Mouse (Mus musculus) forebrain, embryonic 10.5 days (tissue): Measurements from ENCODE around the gene Itpr3. TPM values are rescaled to one million over a fixed set of nuclear protein-coding genes. Genes with fewer than 3 reads are reported as not detected.
A peak's percentile ranks its signal among the peaks of the same experiment; 100 is the strongest.

Experiments used
- DNase-seq: peaks from one replicate; pipeline ENCODE4 v3.0.0-alpha.2; 2017; ENCODE audit warnings: low spot score; ENCODE audit errors: extremely low spot score
- H3K27ac ChIP-seq: fragments of 300-500 bp; sonication (generic); 2 replicates; pipeline ENCODE4 v1.5.1; 2016; ENCODE audit warnings: mild to moderate bottlenecking
- H3K27me3 ChIP-seq: fragments of 300-500 bp; sonication (generic); 2 replicates; pipeline ENCODE4 v1.6.1; 2016; ENCODE audit warnings: mild to moderate bottlenecking; ENCODE audit not compliant: poor library complexity, severe bottlenecking
- H3K36me3 ChIP-seq: fragments of 300-500 bp; sonication (generic); replicated peaks from 2 replicates; pipeline ENCODE4 v1.6.1; 2016; ENCODE audit warnings: mild to moderate bottlenecking, moderate library complexity
- H3K4me1 ChIP-seq: fragments of 300-500 bp; sonication (generic); 2 replicates; pipeline ENCODE4 v1.6.1; 2016
- H3K4me3 ChIP-seq: fragments of 300-500 bp; sonication (generic); 2 replicates; pipeline ENCODE4 v1.5.1; 2016; ENCODE audit warnings: mild to moderate bottlenecking, moderate library complexity
- H3K9me3 ChIP-seq: fragments of 300-500 bp; sonication (generic); 2 replicates; pipeline ENCODE4 v1.6.1; 2016; ENCODE audit warnings: mild to moderate bottlenecking, moderate library complexity
- WGBS: fragments of 180-500 bp; shearing (Covaris S2); methylation state at CpG from one replicate; pipeline ENCODE4 v1.1.7; 2016; 5-methylcytosine and 5-hydroxymethylcytosine counted together
- polyA plus RNA-seq: library from polyadenylated mRNA; unstranded; fragments of >200 nt; fragmentation: Nextera tagmentation; extraction: Ambion mirVana; gene quantifications from 2 replicates; pipeline ENCODE4 v1.2.1, GENCODE M21; 2016

Itpr3 gene
- polyA plus RNA-seq, 1 experiment from 2014 or later = 1.6 TPM

GRCm38 (mm10) chr17:27110072-27110471 lies 53.0 kb downstream of the Itpr3 start:
- H3K4me1 ChIP-seq = peaks cover 6% of the 10 kb centered on the region
- no peak overlapping the region for H3K27ac ChIP-seq
- H3K36me3 ChIP-seq = no peaks in the 10 kb centered on the region
- no peaks in the 10 kb centered on the region for H3K9me3 ChIP-seq
- H3K4me3 ChIP-seq = no peak overlapping the region
- no peak for DNase-seq
- WGBS = 91% methylated on average over 7 of the region's 7 CpGs
- H3K27me3 ChIP-seq = no peaks in the 10 kb centered on the region

GRCm38 (mm10) chr17:27118676-27119539 lies 61.8 kb downstream of the Itpr3 start:
- H3K36me3 ChIP-seq = peaks cover 38% of the 10 kb centered on the region
- no peak overlapping the region for H3K27ac ChIP-seq
- no peak overlapping the region for H3K4me3 ChIP-seq
- H3K9me3 ChIP-seq = peaks cover 6% of the 10 kb centered on the region; the same call in 1 of the 2 replicates
- WGBS = 92% methylated on average over 25 of the region's 25 CpGs
- DNase-seq = no peak
- peaks cover 36% of the 10 kb centered on the region for H3K4me1 ChIP-seq
- H3K27me3 ChIP-seq = 0 out of 2 replicates have a peak, but pooled peaks cover 16% of the 10 kb centered on the region

GRCm38 (mm10) chr17:27119540-27119895 lies 62.4 kb downstream of the Itpr3 start:
- H3K36me3 ChIP-seq = peaks cover 44% of the 10 kb centered on the region
- no peak for DNase-seq
- peaks cover 39% of the 10 kb centered on the region for H3K4me1 ChIP-seq
- H3K27ac ChIP-seq = no peak overlapping the region; the same call in 1 of the 2 replicates
- H3K27me3 ChIP-seq = 0 out of 2 replicates have a peak, but pooled peaks cover 16% of the 10 kb centered on the region
- H3K9me3 ChIP-seq = peaks cover 6% of the 10 kb centered on the region; the same call in 1 of the 2 replicates
- 65% methylated on average over 4 of the region's 4 CpGs for WGBS
- no peak overlapping the region for H3K4me3 ChIP-seq

- WGBS = 65% methylated on average over 8 of the region's 8 CpGs
- peaks cover 6% of the 10 kb centered on the region; the same call in 1 of the 2 replicates for H3K9me3 ChIP-seq
- peaks cover 40% of the 10 kb centered on the region for H3K4me1 ChIP-seq
- DNase-seq = no peak
- H3K36me3 ChIP-seq = peaks cover 48% of the 10 kb centered on the region
- H3K4me3 ChIP-seq = no peak overlapping the region
- 0 out of 2 replicates have a peak, but pooled peaks cover 16% of the 10 kb centered on the region for H3K27me3 ChIP-seq
- H3K27ac ChIP-seq = no peak overlapping the region; the same call in none of the 2 replicates
Measured at GRCm38 (mm10) chr17:27119954-27120353, 62.9 kb downstream of the Itpr3 start.

GRCm38 (mm10) chr17:27120561-27121024 lies 63.5 kb downstream of the Itpr3 start:
- peaks cover 52% of the 10 kb centered on the region for H3K36me3 ChIP-seq
- peaks cover 6% of the 10 kb centered on the region; the same call in 1 of the 2 replicates for H3K9me3 ChIP-seq
- 0 out of 2 replicates have a peak, but pooled peaks cover 16% of the 10 kb centered on the region for H3K27me3 ChIP-seq
- peak overlapping the region; percentile 11; the same call in 1 of the 2 replicates for H3K4me3 ChIP-seq
- peaks cover 38% of the 10 kb centered on the region for H3K4me1 ChIP-seq
- peak; percentile 77 for DNase-seq
- H3K27ac ChIP-seq = peak overlapping the region; percentile 1; the same call in 1 of the 2 replicates
- 6% methylated on average over 18 of the region's 18 CpGs for WGBS

- Histone ChIP-seq H3K9me3 (peaks cover 6% of the 10 kb centered on the region; the same call in 1 of the 2 replicates), H3K36me3 (peaks cover 57% of the 10 kb centered on the region), H3K4me1 (peaks cover 38% of the 10 kb centered on the region), H3K27ac (peak overlapping the region; percentile 1; the same call in 1 of the 2 replicates), H3K27me3 (0 out of 2 replicates have a peak, but pooled peaks cover 16% of the 10 kb centered on the region), H3K4me3 (no peak overlapping the region)
- WGBS = 40% methylated on average over 14 of the region's 14 CpGs
- no peak for DNase-seq
Measured at GRCm38 (mm10) chr17:27121266-27121665, 64.2 kb downstream of the Itpr3 start.

- 72% methylated on average over 7 of the region's 7 CpGs for WGBS
- Histone ChIP-seq H3K36me3 (peaks cover 57% of the 10 kb centered on the region), H3K9me3 (peaks cover 6% of the 10 kb centered on the region; the same call in 1 of the 2 replicates), H3K4me1 (peaks cover 39% of the 10 kb centered on the region), H3K27ac (no peak overlapping the region), H3K4me3 (no peak overlapping the region), H3K27me3 (0 out of 2 replicates have a peak, but pooled peaks cover 16% of the 10 kb centered on the region)
- no peak for DNase-seq
Measured at GRCm38 (mm10) chr17:27121781-27122180, 64.7 kb downstream of the Itpr3 start.

GRCm38 (mm10) chr17:27122701-27123100 lies 65.6 kb downstream of the Itpr3 start:
- WGBS = 92% methylated on average over 11 of the region's 11 CpGs
- Histone ChIP-seq H3K9me3 (peaks cover 4% of the 10 kb centered on the region; the same call in 1 of the 2 replicates), H3K36me3 (peaks cover 62% of the 10 kb centered on the region)

GRCm38 (mm10) chr17:27123103-27123502 lies 66.0 kb downstream of the Itpr3 start:
- peaks cover 48% of the 10 kb centered on the region for H3K4me1 ChIP-seq
- H3K27ac ChIP-seq = no peak overlapping the region
- no peaks in the 10 kb centered on the region for H3K9me3 ChIP-seq
- peaks cover 60% of the 10 kb centered on the region for H3K36me3 ChIP-seq
- no peak overlapping the region for H3K4me3 ChIP-seq
- 0 out of 2 replicates have a peak, but pooled peaks cover 16% of the 10 kb centered on the region for H3K27me3 ChIP-seq
- WGBS = 84% methylated on average over 2 of the region's 2 CpGs
- no peak for DNase-seq

More at GRCm38 (mm10) chr17:27122701-27123100, 65.6 kb downstream of the Itpr3 start:
- Histone ChIP-seq H3K27me3 (0 out of 2 replicates have a peak, but pooled peaks cover 16% of the 10 kb centered on the region), H3K4me1 (peaks cover 46% of the 10 kb centered on the region), H3K27ac (no peak overlapping the region), H3K4me3 (no peak overlapping the region)
- no peak for DNase-seq

GRCm38 (mm10) chr17:27123813-27124375 lies 66.8 kb downstream of the Itpr3 start:
- WGBS = 83% methylated on average over 7 of the region's 7 CpGs
- H3K4me1 ChIP-seq = peaks cover 47% of the 10 kb centered on the region
- no peak for DNase-seq
- H3K36me3 ChIP-seq = peaks cover 63% of the 10 kb centered on the region
- H3K27ac ChIP-seq = 0 out of 2 replicates have a peak overlapping the region, but pooled peaks have one; percentile 1
- H3K27me3 ChIP-seq = 0 out of 2 replicates have a peak, but pooled peaks cover 16% of the 10 kb centered on the region
- no peaks in the 10 kb centered on the region for H3K9me3 ChIP-seq
- no peak overlapping the region for H3K4me3 ChIP-seq

- Histone ChIP-seq H3K4me1 (peaks cover 43% of the 10 kb centered on the region), H3K9me3 (no peaks in the 10 kb centered on the region), H3K4me3 (no peak overlapping the region), H3K27me3 (0 out of 2 replicates have a peak, but pooled peaks cover 16% of the 10 kb centered on the region), H3K36me3 (peaks cover 64% of the 10 kb centered on the region), H3K27ac (no peak overlapping the region)
- 30% methylated on average over 12 of the region's 12 CpGs for WGBS
- peak; percentile 76 for DNase-seq
Measured at GRCm38 (mm10) chr17:27125185-27125584, 68.1 kb downstream of the Itpr3 start.

GRCm38 (mm10) chr17:27125669-27126202 lies 68.6 kb downstream of the Itpr3 start:
- Histone ChIP-seq H3K9me3 (no peaks in the 10 kb centered on the region), H3K27ac (no peak overlapping the region), H3K4me1 (peaks cover 43% of the 10 kb centered on the region), H3K27me3 (0 out of 2 replicates have a peak, but pooled peaks cover 16% of the 10 kb centered on the region), H3K36me3 (peaks cover 64% of the 10 kb centered on the region), H3K4me3 (no peak overlapping the region)
- DNase-seq = no peak
- 83% methylated on average over 11 of the region's 11 CpGs for WGBS
